In genomic region chr17:5493809-5494208, GRCm38 (mm10) we compare ENCODE assay signal across 8 mouse cellular contexts. TPM values are rescaled to one million over a fixed set of nuclear protein-coding genes. Genes with fewer than 3 reads are reported as not detected.
DNase-seq lines count a peak whose midpoint lies in the region; ATAC-seq and TF ChIP-seq lines count a peak whose summit lies in the region.

No protein-coding gene starts in this region.

- 19% methylated on average over 4 of the region's 4 CpGs for WGBS in macrophage (ENCODE audit: missing documents)

- no peak for DNase-seq in layer of hippocampus, adult 2 months (ENCODE audit: low spot score in 2 of 2)
- DNase-seq in layer of hippocampus, adult 8-10 months (ENCODE audit: low spot score in 2 of 2): no peak
- DNase-seq in kidney, adult 8-10 months: peak; percentile 4 to 17
- peak; percentile 49 for DNase-seq in thymus, postnatal 0 days (ENCODE audit: low spot score)
- no peak for DNase-seq in cerebellum, postnatal 4 days (ENCODE audit: low spot score in 2 of 2)
- no peak for DNase-seq in cerebellum, adult 11 months

- no peaks in the 10 kb centered on the region; the same call in 1 of the 2 replicates for H3K36me3 ChIP-seq in macrophage (ENCODE audit: inconsistent target)

- peak overlapping the region; percentile 99 for H3K27ac ChIP-seq in layer of hippocampus, adult 2 months
- H3K27ac ChIP-seq in macrophage: peak overlapping the region; percentile 29

- TF ChIP-seq CTCF in layer of hippocampus, adult 2 months (conservative IDR thresholded peaks at IDR 0.05): no peak

- ATAC-seq in erythroid progenitor cell, adult 5-6 weeks (replicated peaks; ENCODE audit: low FRiP score, poor library complexity, severe bottlenecking): peak; percentile 58

- peaks cover 56% of the 10 kb centered on the region for H3K79me2 ChIP-seq in macrophage (ENCODE audit: inconsistent target)

- H3K4me3 ChIP-seq in layer of hippocampus, adult 2 months: peak overlapping the region; percentile 86
- H3K4me3 ChIP-seq in macrophage (ENCODE audit: inconsistent target): peak overlapping the region; percentile 84

RNA-seq across cellular contexts. Expression of gene Zdhhc14, which starts 1.5 kb away (rescaled TPM):
- total RNA-seq in layer of hippocampus, adult 2 months (2021): 10 to 100 TPM; 40.6 to 48.6 TPM
- total RNA-seq in layer of hippocampus, adult 8-10 months (2022): 10 to 100 TPM; 34.6 to 44.3 (median 41.9) TPM
- 57.8 and 82.9 TPM in 2 replicates for total RNA-seq in erythroid progenitor cell, adult 5-6 weeks (2015; ENCODE audit: low replicate concordance)
- total RNA-seq in erythroid progenitor cell, adult 5-6 weeks (2017; ENCODE audit: low replicate concordance): 46.3 and 48.9 TPM in 2 replicates
- 100 to 1,000 TPM in 12 of 26 experiments, 10 to 100 TPM in 14; 22.4 to 161 (median 75.9) TPM for total RNA-seq in macrophage (2018; cell fraction: chromatin; rRNA removed)
- 10 to 100 TPM; 11.3 to 53.2 (median 29.3) TPM for total RNA-seq in macrophage (2018; cell fraction: cytosol; rRNA removed)
- 100 to 1,000 TPM in 11 of 26 experiments, 10 to 100 TPM in 15; 17.2 to 226 (median 59.0) TPM for total RNA-seq in macrophage (2018; cell fraction: nucleus; rRNA removed)
- 22.9 to 52.7 TPM (median 43.5 TPM) in 3 replicates for polyA plus RNA-seq in macrophage (2018)
- polyA plus RNA-seq in thymus, postnatal 0 days (2015; fragmentation: Nextera tagmentation; extraction: Ambion mirVana): 3.5 and 4.0 TPM in 2 replicates

RNA-seq across cellular contexts. Expression of gene Tmem242, which starts 53.8 kb away (rescaled TPM):
- 10 to 100 TPM; 75.2 to 77.0 TPM for total RNA-seq in layer of hippocampus, adult 2 months (2021)
- total RNA-seq in layer of hippocampus, adult 8-10 months (2022): 10 to 100 TPM; 69.3 to 73.1 (median 71.8) TPM
- total RNA-seq in erythroid progenitor cell, adult 5-6 weeks (2015; ENCODE audit: low replicate concordance): 6.5 and 12.2 TPM in 2 replicates
- 2.1 and 8.6 TPM in 2 replicates for total RNA-seq in erythroid progenitor cell, adult 5-6 weeks (2017; ENCODE audit: low replicate concordance)
- total RNA-seq in macrophage (2018; cell fraction: chromatin; rRNA removed): 10 to 100 TPM in 24 of 26 experiments, 1 to 10 TPM in 2; 6.7 to 53.6 (median 25.2) TPM
- total RNA-seq in macrophage (2018; cell fraction: cytosol; rRNA removed): 100 to 1,000 TPM in 23 of 26 experiments, 10 to 100 TPM in 3; 86.3 to 153 (median 116) TPM
- total RNA-seq in macrophage (2018; cell fraction: nucleus; rRNA removed): 10 to 100 TPM; 13.8 to 55.2 (median 32.8) TPM
- 86.0 to 110 TPM (median 99.2 TPM) in 3 replicates for polyA plus RNA-seq in macrophage (2018)
- 113 and 120 TPM in 2 replicates for polyA plus RNA-seq in thymus, postnatal 0 days (2015; fragmentation: Nextera tagmentation; extraction: Ambion mirVana)

Comparison
In these comparisons a context has a peak if more than half of its experiments do, and no peak if none do; other contexts are left out.
1. DNase-seq: peak in kidney, adult 8-10 months (2 of 2) and thymus, postnatal 0 days (single experiment); none in layer of hippocampus, adult 2 months (0 of 2), layer of hippocampus, adult 8-10 months (0 of 2), cerebellum, postnatal 4 days (0 of 2) and cerebellum, adult 11 months (single experiment).
2. RNA of gene Tmem242, which starts 53.8 kb away (total RNA-seq): 75.2 to 77.0 TPM in layer of hippocampus, adult 2 months and 69.3 to 73.1 TPM in layer of hippocampus, adult 8-10 months; 2.1 to 12.2 TPM in erythroid progenitor cell, adult 5-6 weeks; every median in the first group is over 4 times any median in the second.